Mouse (Mus musculus) stomach, embryonic 16.5 days (tissue): ENCODE data around the gene Lrrn3. TPM values are rescaled to one million over a fixed set of nuclear protein-coding genes. Genes with fewer than 3 reads are reported as not detected.

ENCODE experiments used
- ATAC-seq: fragments of 200-750 bp; cut with Nextera tagmentation; 2 replicates; pipeline ENCODE4 v1.8.0; 2017; ENCODE audit warnings: moderate number of reproducible peaks, moderate TSS enrichment; ENCODE audit not compliant: insufficient read depth, low FRiP score
- H3K27ac ChIP-seq: fragments of 300-500 bp; sonication (generic); 2 replicates; pipeline ENCODE4 v1.5.1; 2014; ENCODE audit warnings: low read length
- H3K27me3 ChIP-seq: fragments of 300-500 bp; sonication (generic); 2 replicates; pipeline ENCODE4 v1.6.1; 2014; ENCODE audit warnings: low read length, control low read depth, mixed read lengths; ENCODE audit not compliant: control insufficient read depth, insufficient read depth
- H3K36me3 ChIP-seq: fragments of 300-500 bp; sonication (generic); 2 replicates; pipeline ENCODE4 v1.6.1; 2014; ENCODE audit warnings: low read length; ENCODE audit not compliant: control insufficient read depth, insufficient read depth
- H3K4me1 ChIP-seq: fragments of 300-500 bp; sonication (generic); 2 replicates; pipeline ENCODE4 v1.6.1; 2014; ENCODE audit warnings: low read length, control low read depth, mixed read lengths; ENCODE audit not compliant: control insufficient read depth, insufficient read depth
- H3K4me2 ChIP-seq: fragments of 300-500 bp; sonication (generic); 2 replicates; pipeline ENCODE4 v1.6.1; 2014; ENCODE audit warnings: low read depth, low read length, mixed read lengths
- H3K4me3 ChIP-seq: fragments of 300-500 bp; sonication (generic); replicated peaks from 2 replicates; pipeline ENCODE4 v1.5.1; 2014; ENCODE audit warnings: mild to moderate bottlenecking, low read length
- H3K9ac ChIP-seq: fragments of 300-500 bp; sonication (generic); 2 replicates; pipeline ENCODE4 v1.6.1; 2014; ENCODE audit warnings: low read length
- H3K9me3 ChIP-seq: fragments of 300-500 bp; sonication (generic); replicated peaks from 2 replicates; pipeline ENCODE4 v1.6.1; 2016; ENCODE audit warnings: low read length, control low read depth; ENCODE audit not compliant: control insufficient read depth
- WGBS: fragments of 180-500 bp; shearing (Covaris S2); extraction: QIAGEN DNeasy Blood & Tissue Kit; methylation state at CpG from one replicate; pipeline ENCODE4 v1.1.7; 2014; 5-methylcytosine and 5-hydroxymethylcytosine counted together
- polyA plus RNA-seq: library from polyadenylated mRNA; unstranded; fragments of >200 nt; fragmentation: Nextera tagmentation; extraction: Ambion mirVana; gene quantifications from 2 replicates; pipeline ENCODE4 v1.2.1, GENCODE M21; 2015

The Lrrn3 gene
- polyA plus RNA-seq, 1 experiment from 2014 or later = 11.8 TPM

DNA sequence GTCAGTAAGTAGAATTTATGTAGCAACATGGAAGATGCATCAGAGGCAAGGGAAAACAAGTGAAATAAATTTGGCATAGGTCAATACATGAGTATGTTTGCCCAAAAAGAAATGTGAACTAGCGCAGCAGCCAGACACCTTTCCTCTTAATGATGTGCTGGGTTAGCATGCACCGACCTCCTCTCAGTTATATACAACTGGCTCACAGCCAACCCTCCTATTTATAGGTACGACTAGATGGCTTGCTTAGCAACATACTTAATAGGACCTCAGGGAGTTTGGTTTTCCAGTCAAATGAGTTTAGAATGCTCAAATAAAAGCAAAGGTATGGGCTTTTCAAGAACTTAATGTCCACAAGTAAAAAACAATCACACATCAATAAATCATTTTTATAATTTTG is 76.8 kb downstream of the Lrrn3 start:
- Histone ChIP-seq H3K36me3 (no peaks in the 10 kb centered on the region), H3K4me2 (no peak overlapping the region), H3K27me3 (no peaks in the 10 kb centered on the region), H3K4me1 (no peaks in the 10 kb centered on the region), H3K27ac (no peak overlapping the region), H3K9me3 (no peaks in the 10 kb centered on the region), H3K9ac (no peak overlapping the region), H3K4me3 (no peak overlapping the region)
- 51% methylated on average over 3 of the region's 3 CpGs for WGBS
- ATAC-seq = no peak

DNA sequence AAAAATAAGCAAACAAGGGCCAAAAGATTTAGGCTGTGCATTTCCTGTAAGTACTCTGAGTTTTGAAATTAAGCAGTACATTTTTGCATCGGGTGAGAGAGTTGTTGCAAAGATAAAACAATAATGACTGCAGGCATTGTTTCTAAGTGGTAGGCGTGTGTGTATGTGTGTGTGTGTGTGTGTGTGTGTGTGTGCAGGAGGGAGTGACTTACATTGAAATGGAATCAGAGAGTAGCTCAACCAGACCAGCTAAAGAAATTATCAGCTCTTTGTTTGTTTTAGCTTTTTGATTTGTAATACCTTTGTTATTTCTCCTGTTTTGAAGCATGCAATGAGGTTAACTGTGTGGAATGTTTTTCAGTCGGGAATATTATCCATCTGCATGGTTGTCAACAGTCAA is 84.3 kb downstream of the Lrrn3 start:
- no peaks in the 10 kb centered on the region for H3K9me3 ChIP-seq
- no peak overlapping the region for H3K4me3 ChIP-seq
- ATAC-seq = no peak
- H3K27me3 ChIP-seq = no peaks in the 10 kb centered on the region
- no peak overlapping the region for H3K4me2 ChIP-seq
- no peaks in the 10 kb centered on the region for H3K4me1 ChIP-seq
- no peak overlapping the region for H3K27ac ChIP-seq
- no peaks in the 10 kb centered on the region for H3K36me3 ChIP-seq
- 36% methylated on average over 3 of the region's 3 CpGs for WGBS
- no peak overlapping the region for H3K9ac ChIP-seq
